Mouse (Mus musculus): ENCODE results near the gene Gabrr2. TPM values are rescaled to one million over a fixed set of nuclear protein-coding genes. Genes with fewer than 3 reads are reported as not detected.

The Gabrr2 gene
- total RNA-seq, 2 experiments from 2014 or later, result 0.32 to 0.72 TPM

GRCm38 (mm10) chr4:33132221-33132620 lies 69.4 kb downstream of the Gabrr2 start, which contains the start of gene Gabrr1:
TSS of gene Gabrr1 (plus strand) at chr4:33132521.
- H3K4me3 ChIP-seq, result no peak within 1 kb of the TSS
- DNase-seq (ENCODE audit: low spot score in 2 of 2), result no peak
- no peak for TF ChIP-seq CTCF (conservative IDR thresholded peaks at IDR 0.05)
- no peak within 1 kb of the TSS for H3K27ac ChIP-seq

Other genes starting within 250 kb of the Gabrr2 start
- gene Ankrd6, start 112.2 kb upstream of the Gabrr2 start, total RNA-seq (2021), result 10 to 100 TPM; 39.6 TPM
- gene Rragd, start 80.0 kb upstream of the Gabrr2 start, total RNA-seq (2021), result 10 to 100 TPM; 62.1 to 68.2 TPM
- 10 to 100 TPM; 93.4 to 94.8 TPM for gene Ube2j1, start 31.6 kb upstream of the Gabrr2 start, total RNA-seq (2021)
- not detected for gene Gabrr1, start 69.5 kb downstream of the Gabrr2 start, total RNA-seq (2021)
- 10 to 100 TPM; 10.6 to 10.9 TPM for gene Pm20d2, start 126.7 kb downstream of the Gabrr2 start, total RNA-seq (2021)
- gene Srsf12, start 146.0 kb downstream of the Gabrr2 start, total RNA-seq (2021), result 10 to 100 TPM; 25.7 to 26.6 TPM
- gene Pnrc1, start 227.2 kb downstream of the Gabrr2 start, total RNA-seq (2021), result 100 to 1,000 TPM; 144 to 145 TPM
- 10 to 100 TPM; 29.4 to 30.0 TPM for gene Rngtt, start 247.3 kb downstream of the Gabrr2 start, total RNA-seq (2021)